Mouse (Mus musculus): ENCODE data around the gene Frmd4a.
"Not testable (repeated sequence)": the region's sequence is repeated elsewhere in the genome, so short reads cannot be mapped to it uniquely, and the experiment has no call there.

Frmd4a gene

DNA sequence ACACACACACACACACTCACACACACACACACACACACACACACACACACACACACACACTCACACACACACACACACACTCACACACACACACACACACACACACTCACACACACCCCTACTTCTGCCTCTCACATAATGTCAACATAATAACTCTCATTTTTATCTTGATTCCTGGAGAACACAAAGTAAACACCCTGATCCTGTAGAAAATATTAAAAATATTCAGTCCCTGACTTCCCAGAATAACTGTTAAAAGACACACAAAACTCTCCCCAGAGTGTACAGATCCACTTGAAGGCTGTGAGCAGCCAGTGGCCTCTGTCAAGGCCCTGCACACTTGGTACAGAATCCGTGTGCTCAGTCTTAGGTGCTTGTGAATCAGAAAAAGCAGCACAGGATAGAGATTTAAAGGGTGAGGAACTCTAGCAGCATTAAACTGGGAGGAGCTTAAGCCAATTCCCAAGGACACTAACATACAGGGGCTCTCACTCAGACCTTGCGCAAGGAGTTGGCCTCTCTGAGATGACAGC is 597.6 kb downstream of the Frmd4a start:
- no peak for DNase-seq (ENCODE audit: low spot score in 2 of 2)

DNA sequence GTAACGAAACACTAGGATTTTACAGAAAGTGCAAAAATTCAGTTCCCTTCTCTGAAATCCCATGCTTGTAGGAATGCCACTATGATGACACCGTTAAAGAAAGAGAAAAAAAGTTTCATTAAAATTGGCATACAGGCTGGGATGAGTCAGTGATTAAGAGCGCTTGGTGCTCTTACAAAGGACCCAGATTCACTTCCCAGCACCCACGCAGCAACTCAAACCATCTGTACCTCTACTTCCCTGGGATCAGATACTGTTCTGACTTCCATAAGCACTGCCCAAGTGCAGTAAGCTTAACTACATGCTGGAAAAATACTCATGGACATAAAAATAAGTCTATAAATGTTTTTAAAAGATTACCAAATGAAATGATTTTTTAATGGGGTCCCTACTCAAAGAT is 599.5 kb downstream of the Frmd4a start:
- DNase-seq (ENCODE audit: low spot score in 2 of 2): no peak

- not testable (repeated sequence) for DNase-seq (ENCODE audit: low spot score in 2 of 2)
These were observed 601.6 kb downstream of the Frmd4a start for GRCm38 (mm10) chr2:4619126-4619525.

- DNase-seq (ENCODE audit: low spot score in 2 of 2): no peak
These were observed 602.5 kb downstream of the Frmd4a start for GRCm38 (mm10) chr2:4619893-4620593.

- DNase-seq (ENCODE audit: low spot score in 2 of 2): no peak
These were observed 603.3 kb downstream of the Frmd4a start for GRCm38 (mm10) chr2:4620640-4621401.

DNA sequence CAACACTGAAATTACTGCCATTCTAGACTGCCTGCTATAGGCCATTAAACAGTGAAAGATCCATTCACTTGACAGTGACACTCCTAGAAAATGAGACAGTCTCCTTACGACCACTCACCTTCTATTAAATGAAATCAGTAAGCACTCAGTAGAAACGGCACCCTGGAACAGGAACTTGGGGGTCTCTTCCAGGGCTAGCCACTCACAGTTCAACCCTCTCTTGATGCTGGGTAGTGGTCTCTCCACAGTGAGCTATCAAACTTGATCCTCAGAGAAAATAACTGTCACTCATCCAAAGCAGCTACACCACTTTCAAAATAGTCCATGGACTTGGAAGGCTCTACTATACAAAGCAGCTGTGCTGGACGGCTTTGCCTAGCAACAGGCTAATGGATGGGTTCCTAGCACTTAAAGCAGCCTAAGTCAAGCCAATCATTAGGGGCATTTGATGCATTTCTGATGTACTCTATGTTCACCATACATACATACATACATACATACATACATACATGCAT is 604.0 kb downstream of the Frmd4a start:
- no peak for DNase-seq (ENCODE audit: low spot score in 2 of 2)

DNA sequence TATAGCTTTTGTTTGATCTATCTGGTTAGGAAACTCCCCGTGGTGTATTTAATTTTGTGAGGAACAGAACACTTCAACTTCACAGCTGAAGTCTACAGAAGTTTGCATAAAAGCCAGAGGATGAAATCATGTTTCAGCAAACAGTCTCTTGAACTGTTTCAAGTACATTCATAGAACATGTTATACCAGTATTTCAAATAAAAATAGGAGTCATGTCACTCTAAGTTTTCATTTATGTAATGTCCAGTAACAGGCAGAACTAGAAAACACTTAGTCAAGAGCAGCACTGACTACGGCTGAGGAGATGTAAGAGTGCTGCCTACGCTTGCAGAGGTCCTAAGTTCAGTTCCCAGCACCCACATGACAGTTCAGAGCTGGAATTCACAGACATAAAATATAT is 609.4 kb downstream of the Frmd4a start:
- no peak for DNase-seq (ENCODE audit: low spot score in 2 of 2)

GRCm38 (mm10) chr2:4628920-4629319 is 611.4 kb downstream of the Frmd4a start:
- no peak for DNase-seq (ENCODE audit: low spot score in 2 of 2)

GRCm38 (mm10) chr2:4629470-4629869 is 612.0 kb downstream of the Frmd4a start:
- DNase-seq (ENCODE audit: low spot score in 2 of 2): no peak

DNA sequence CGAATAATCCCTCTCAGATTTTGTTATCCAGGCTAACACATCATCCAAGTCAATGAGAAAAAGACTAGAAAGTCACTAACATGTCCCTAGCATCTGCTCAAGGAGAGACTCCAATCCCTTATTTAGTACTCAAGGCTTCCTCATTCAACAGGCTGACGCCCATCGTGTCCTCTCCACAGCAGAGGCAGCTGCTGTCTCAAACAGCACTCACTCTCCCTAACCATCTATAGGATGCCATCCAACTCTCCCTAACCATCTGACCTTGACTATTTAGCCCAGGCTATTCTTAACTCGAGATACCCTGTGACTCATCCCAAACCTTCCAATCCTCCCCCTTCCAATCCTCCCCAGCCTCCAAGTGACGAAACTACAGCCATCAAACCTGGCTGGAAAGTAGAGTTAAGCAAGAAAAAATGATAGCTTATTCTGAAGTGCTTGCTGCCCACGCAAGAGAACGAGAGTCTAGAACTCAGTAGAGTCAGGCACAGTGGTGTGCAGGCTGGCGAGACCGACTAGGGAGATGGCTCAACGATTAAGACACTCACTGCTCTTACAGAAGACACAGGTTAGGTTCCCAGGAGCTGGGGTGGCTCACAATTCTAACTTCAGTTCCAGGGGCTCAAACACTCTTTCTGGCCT is 612.8 kb downstream of the Frmd4a start:
- DNase-seq (ENCODE audit: low spot score in 2 of 2): no peak

DNA sequence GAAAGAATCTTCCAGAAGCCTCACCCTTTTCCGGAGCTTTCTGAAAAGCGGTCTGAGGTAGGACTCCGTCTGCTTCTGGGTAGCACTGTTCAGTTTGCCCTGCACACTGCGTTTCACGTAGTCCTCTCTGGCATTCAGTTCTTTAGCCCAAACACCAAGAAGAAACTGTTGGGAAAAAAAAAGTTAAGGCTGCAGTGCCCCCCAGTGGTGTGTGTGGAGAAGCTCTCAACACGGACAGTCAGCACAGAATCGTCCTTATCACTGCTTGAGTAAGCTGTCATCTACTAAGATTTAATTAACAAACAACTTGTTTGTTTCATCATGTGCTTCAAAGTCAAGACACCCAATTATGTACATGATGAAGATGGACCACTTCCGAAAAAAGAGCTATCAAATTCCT is 618.3 kb downstream of the Frmd4a start:
- DNase-seq (ENCODE audit: low spot score in 2 of 2): no peak

GRCm38 (mm10) chr2:4636656-4637055 is 619.1 kb downstream of the Frmd4a start:
- DNase-seq (ENCODE audit: low spot score in 2 of 2): no peak

DNA sequence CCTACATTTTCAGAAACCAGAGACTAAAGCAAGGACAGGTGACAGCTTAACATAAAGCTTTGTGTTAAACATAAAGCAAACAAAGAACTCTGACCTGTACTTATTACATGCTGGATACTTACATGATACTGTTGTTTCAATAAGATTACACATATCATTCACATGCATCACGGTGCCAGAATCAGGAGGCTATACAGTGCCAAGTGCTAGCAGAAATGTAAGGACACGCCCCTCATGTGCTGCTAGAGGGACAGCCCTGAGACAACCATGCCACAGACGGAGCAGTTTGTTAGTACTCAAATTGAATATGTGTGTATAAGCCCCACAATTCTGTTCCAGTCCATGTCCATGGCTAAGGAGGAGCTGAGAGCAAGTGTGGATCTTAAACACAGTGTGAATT is 620.7 kb downstream of the Frmd4a start:
- no peak for DNase-seq (ENCODE audit: low spot score in 2 of 2)

GRCm38 (mm10) chr2:4645066-4645465 is 627.5 kb downstream of the Frmd4a start:
- DNase-seq (ENCODE audit: low spot score in 2 of 2): no peak

GRCm38 (mm10) chr2:4648094-4648493 is 630.6 kb downstream of the Frmd4a start:
- DNase-seq (ENCODE audit: low spot score in 2 of 2): no peak

DNA sequence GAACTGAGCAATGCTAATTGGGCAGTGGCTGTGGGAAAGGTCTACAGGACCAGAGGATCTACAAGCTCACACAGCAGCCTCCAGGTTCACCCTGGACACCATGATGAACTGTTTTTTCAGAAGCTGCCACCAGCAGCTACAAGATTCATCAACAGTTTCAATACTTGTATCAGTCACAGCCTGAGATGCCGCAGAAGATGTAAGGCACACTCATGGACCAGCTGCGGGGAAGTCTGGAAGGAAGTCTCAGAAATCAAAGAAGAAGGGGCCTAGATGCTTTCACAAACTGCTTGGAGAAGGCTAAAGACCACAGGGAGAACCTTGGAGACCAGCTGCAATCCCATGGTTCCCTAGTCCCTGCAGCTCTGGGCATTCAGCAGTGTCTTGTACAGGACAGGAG is 632.1 kb downstream of the Frmd4a start:
- DNase-seq (ENCODE audit: low spot score in 2 of 2): no peak

DNA sequence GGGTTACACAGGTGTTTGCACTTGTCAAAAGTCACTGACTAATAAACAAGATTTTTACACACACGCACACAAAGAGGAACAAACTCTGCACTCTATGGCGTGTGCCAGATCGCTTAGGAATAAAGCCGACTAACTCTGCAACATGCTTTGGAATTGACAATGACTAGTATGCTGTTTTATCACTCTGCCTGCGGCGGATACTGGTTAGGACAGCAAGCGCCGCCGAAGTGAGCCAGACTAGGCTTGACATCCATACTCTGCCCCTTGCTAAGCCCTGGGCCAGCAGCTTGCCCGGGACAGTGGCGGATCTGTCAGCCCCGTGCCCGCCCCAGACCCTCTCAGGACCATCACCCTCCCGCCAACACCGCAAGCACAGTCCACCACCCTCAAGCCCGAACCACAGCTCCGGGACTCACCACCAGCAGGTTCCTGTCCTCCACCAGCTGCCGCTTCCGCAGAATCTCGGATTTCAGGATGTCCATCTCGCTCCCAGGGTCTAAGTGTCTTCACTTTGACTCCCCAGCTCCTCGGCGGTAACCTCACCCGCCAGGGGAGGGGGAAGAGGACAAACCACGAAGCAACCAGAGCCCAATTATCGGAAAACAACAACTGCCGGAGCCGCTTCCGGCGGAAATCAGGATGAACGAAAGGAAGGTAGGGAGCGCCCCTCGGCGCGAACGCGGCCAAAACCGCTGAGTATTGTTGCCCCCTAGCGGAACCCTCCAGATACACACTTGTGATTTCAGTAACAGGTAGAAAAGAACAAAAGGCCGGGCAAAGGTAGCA is 634.2 kb downstream of the Frmd4a start, which contains the start of gene Prpf18:
Gene Prpf18, minus strand, starts transcription at position 614 of the 786 bp plus-strand sequence.
- DNase-seq (ENCODE audit: low spot score in 2 of 2): peak; percentile 81 to 93

DNA sequence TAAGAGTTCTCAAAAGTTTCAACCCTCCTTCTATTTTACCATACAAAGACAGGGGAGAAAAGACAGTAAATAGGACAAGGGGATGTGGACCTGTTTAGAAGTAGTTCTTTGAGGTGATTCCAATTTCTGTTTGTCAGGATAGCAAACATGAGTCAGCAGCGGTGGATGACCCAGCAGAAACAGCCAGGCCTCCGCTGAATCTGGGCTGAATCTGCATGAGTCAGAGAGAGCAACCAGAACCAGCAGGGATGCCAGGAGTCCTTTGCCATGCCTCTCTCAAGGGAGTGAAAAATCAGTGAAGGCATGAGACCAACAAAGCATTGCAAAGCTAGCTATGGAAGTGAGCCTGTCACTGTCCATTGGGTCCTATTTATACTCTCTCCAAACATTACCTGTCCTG is 643.2 kb downstream of the Frmd4a start:
- no peak for DNase-seq (ENCODE audit: low spot score in 2 of 2)
